Mouse (Mus musculus) 416B (cell line): Measurements from ENCODE around the gene Stra6l.

Source experiments
- DNase-seq: peaks from one replicate; pipeline ENCODE4 v3.0.0; 2011; ENCODE audit warnings: low read depth

The Stra6l gene

DNA sequence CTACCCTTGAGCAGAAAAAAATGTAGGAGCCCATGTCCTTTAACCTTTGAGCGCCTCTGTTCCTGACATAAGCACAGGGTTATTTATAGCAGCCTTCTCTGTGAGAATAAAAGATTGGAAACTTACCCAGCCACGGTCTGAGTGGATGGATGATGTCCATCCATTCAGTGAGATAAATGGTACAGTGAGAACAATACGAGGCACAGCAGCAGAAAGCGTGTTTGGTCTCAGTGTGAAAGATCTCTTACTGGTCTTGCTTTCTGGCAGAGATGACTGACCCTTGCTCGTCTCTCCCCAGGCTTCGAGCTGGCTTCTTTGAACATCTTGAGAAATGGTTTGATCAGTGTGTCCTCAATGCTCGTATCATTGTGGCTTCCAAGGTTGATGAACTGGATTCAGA lies 68.6 kb downstream of the Stra6l start:
- no peak for DNase-seq

DNA sequence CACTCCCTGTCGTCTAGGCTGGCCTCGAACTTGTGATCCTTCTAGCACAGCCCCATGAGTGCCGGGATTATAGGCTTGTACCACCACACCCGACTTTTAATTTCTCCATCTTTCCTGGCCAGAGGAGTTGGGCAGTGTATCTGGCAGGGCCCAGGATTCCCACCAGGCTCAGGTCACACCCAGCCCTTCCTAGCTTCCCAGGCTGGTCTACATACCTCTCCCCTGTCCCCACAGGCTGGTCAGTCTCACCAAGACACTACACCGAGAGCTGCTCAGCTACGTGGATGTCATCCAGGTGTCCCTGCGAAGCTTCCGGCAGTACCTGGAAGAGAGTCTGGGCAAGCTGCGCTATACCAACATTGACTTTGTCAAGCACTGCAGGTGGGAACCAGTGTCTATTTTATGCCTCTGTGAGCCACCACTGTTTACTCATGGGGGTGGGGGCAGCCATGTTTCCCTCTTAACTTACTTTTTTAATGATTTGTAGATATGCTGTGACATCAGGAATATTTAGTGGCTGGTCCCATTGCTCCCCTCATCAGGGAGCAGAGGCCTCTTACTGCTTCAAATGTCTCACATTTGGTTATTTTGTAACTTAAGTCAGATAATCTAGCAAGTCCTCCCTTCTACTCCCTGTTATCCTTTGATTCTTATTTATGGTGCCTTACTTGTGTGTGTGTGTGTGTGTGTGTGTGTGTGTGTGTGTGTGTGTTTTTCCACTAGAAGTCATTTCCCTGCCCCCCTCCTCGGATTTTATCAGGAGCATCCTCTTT lies 73.4 kb downstream of the Stra6l start:
- no peak for DNase-seq

DNA sequence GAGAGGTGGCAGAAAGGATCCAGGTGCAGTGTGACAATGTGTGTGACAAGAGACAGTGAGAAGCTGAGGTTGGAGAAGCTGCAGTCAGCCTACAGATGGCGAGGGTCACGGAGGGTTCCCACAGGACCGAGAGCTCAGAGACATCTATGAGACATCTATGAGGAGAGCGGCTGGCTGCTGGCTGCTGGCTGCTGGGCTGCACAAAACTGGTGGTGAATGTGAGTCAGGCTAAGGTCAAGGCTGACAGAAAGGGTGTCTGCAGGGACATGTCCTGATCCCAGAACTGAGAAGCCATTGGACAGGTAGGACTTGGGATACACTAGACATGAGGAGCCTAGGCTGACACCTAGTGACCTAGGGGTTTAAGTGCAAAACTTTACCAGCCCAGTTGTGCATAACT lies 75.5 kb downstream of the Stra6l start:
- DNase-seq: no peak

DNA sequence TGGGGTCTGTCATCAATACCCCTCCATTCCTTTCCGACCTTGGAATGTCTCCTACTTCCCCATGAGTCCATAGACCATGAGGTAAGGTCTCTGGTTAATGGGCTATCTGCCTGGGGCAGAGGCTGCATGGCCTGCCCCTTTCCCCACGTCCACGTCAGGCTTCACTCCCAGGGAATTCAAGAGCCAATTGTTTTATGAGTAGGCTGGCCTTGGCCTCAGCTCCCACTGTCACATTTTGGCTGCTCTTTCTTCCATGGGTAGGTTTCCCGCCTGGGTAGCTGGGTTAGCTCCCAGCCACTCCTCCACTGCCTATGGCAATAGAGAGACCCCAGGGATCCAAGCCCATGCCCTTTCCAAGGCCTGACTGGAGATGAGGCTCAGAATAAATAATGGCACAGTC lies 80.1 kb downstream of the Stra6l start:
- DNase-seq: no peak
